Mouse (Mus musculus): Measurements from ENCODE around the gene Frrs1l.

Frrs1l gene

DNA sequence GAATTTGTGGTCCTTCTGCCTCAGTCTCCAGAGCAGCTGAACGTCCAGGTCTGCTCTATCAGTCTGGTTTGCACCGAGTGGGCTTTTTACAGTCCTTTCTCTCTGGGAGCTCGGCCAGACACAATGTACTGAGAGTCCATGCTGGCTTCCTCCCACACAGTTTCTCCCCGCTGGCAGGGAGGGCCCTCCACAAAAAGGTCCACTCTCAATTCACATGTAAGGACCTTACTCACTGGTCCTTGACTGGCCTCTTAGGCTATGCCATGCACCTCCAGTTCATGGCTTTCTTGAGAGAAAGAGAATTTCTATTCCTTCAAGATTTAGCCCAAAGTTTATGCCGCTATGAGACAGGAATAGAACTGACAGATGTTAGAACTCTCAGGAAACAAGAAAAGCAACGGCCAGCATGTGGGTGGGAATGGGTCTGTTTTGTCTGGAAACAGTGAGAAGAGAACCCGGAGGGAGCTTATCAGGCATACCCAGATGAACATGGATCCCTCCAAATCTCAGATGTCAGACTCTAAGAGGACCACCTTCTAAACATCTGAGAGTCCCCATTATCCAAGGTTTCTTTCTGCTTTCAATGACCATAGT is 24.5 kb downstream of the Frrs1l start:
- no peak for DNase-seq (ENCODE audit: low spot score)

- DNase-seq (ENCODE audit: low spot score): no peak
These were observed 26.5 kb downstream of the Frrs1l start for GRCm38 (mm10) chr4:56963687-56964086.

DNA sequence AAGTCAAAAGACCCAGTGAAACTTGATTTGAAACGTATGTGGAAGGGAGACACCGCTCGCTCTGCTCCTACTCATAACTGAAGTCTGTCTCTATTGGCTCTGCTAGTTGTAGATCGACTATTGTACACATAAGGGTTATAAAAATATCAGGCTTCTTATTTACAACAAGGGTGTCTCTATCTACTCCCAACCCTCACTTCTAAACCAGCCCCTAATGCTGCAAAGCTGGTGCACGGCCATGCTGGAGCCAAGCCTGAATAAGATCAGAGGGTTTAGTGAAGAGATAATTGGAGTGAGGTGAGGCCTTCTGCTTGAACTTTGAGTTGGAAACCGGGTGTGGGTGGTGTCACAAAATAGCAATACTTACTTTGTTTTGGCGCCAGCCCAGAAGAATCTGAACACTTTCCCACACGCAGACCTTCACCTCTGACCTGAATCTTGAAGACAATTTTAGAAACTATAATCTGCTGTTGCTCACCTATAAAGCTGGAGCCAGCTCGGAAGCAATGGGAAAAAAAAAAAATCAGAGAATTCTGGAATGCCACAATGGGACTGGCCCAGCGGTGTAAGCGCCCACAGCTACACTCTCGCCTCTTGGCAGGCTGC is 28.8 kb downstream of the Frrs1l start:
- DNase-seq (ENCODE audit: low spot score): peak; percentile 43

DNA sequence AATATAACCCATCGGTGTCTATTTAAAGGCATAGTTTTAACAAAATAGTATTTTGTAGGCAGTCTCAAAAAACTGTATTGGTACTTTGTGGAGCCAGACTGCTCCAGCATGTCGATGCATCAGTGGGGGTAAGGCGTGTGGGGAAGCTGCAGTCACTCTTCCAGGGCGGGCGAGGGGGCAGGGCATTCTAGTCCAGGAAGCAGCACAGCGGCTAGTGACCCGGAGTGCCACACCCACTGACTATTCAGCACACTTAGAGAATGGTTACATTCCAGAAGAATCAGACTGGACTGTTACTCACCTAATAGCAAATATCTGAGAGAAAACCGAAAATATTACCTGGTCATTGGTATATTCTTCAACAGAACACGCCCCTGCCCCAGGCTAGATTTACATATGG is 32.7 kb downstream of the Frrs1l start:
- DNase-seq (ENCODE audit: low spot score): no peak

DNA sequence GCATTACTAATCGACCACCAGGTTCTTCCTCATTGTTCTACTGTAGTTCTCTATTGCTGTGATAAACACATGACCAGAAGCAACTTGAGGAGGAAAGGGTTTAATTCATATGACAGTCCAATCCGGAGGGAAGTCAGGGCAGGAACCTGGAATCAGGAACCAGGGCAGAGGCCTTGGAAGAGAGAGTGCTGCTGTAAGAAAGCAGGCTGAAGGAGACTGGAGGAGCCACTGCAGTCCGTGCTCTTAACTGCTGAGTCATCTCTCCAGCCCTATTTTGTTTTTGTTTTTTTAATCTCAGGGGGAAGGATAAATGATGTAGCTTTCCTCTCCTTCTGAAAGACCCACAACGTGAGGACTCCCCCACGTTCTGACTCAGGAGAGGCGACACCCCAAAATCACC is 37.0 kb downstream of the Frrs1l start:
- DNase-seq (ENCODE audit: low spot score): no peak

- no peak for DNase-seq (ENCODE audit: low spot score)
These were observed 38.5 kb downstream of the Frrs1l start for GRCm38 (mm10) chr4:56951701-56952100.

- no peak for DNase-seq (ENCODE audit: low spot score)
These were observed 40.7 kb downstream of the Frrs1l start for GRCm38 (mm10) chr4:56949494-56949893.

- DNase-seq (ENCODE audit: low spot score): peak; percentile 96
These were observed 43.2 kb downstream of the Frrs1l start, which contains the start of gene Tmem245 for GRCm38 (mm10) chr4:56946641-56947640. TSS of gene Tmem245 (minus strand) at chr4:56947437.

- DNase-seq (ENCODE audit: low spot score): no peak
These were observed 44.0 kb downstream of the Frrs1l start for GRCm38 (mm10) chr4:56946180-56946579.

GRCm38 (mm10) chr4:56944286-56944685 is 45.9 kb downstream of the Frrs1l start:
- DNase-seq (ENCODE audit: low spot score): no peak

- no peak for DNase-seq (ENCODE audit: low spot score)
These were observed 46.9 kb downstream of the Frrs1l start for GRCm38 (mm10) chr4:56943258-56943657.

DNA sequence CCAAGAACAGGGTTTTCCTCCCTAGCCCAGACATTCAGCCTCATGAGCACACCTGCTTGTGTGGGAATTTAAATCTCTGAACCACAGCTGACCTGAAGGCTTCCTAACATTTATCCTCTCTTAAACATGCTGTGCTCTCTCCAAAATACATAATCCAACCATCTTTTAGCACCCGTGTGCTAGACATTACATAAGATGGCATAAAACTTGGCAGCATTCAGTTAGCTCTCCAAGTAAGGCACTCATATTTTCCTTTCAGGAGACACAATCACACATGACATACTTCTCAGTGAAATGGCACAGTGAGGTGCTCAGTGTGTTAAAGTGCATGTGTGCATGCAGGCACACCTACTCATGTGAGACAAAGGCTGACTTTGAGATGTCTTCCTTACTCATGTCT is 47.6 kb downstream of the Frrs1l start:
- no peak for DNase-seq (ENCODE audit: low spot score)

DNA sequence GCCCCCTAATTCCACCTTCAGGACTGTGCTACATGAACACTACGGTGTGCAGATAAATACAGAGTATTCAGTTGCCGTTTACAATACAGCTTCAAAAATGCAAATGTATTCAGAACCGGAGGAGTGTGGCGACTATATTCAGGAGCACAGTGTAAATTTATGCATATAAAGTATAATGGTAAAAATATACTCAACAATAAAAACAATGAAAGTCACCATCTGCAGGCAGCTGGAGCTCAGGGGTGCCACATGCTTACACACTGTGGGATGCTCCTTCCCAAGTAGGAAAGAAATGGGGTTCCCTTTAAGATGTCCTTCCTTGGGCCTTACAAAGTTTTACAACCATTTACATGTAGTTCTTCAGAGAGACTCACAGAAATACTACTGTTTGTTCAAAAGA is 48.7 kb downstream of the Frrs1l start:
- no peak for DNase-seq (ENCODE audit: low spot score)

GRCm38 (mm10) chr4:56937136-56937535 is 53.1 kb downstream of the Frrs1l start:
- no peak for DNase-seq (ENCODE audit: low spot score)

DNA sequence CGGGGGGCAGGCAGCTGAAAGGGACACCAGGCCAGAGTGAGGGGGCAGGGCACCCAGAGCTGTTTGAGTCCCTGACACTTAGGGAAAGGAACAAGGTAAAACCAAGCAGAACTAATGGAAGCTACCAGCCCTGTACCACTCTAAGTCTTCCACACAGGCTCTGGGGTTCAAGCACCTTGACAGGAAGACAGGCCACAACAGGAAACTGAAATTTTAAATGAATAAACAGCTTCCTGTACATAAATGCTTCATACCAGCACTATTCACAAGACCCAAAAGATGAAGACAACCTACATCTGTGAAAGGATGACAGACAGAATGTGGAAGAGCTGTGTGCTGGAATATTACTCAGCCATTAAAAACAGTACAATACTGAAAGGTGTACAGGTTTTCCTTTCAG is 54.9 kb downstream of the Frrs1l start:
- DNase-seq (ENCODE audit: low spot score): no peak

DNA sequence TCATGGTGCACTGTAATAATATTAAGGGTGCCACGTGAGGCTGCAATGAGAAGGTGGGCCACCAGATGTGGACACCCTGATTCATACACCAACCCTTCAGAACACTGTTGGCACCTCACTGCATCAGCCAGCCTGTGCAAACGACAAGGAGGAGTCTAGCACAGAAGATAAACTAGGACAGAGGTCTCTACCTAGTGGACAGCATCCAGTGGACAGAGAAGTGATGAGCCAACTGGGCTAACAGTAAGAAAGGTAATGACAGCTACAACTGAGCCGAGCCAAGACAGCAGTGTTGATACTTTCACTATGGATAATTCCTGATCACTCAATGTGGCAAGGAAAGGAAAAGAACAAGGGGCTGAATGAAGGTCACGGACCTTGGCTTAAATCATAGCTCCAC is 57.0 kb downstream of the Frrs1l start:
- no peak for DNase-seq (ENCODE audit: low spot score)

- no peak for DNase-seq (ENCODE audit: low spot score)
These were observed 58.1 kb downstream of the Frrs1l start for GRCm38 (mm10) chr4:56932096-56932495.

DNA sequence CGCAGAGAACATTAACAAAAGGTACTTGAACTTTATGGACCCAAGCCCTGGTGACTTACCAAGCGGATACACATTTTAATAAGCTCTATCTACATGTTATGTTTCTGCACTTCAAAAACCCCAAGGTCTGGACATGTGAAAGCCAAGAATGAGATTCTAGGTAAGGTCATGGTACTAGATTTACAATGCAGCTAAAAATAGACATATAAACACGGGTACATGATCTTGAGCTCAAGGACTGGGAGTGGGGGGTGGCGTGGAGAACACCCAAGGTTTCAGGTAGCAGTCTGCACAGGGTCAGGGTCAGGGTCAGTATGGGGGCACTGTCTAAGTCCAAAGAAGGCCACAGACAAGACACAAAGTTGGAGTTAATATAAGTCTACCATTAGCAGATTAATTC is 59.9 kb downstream of the Frrs1l start:
- no peak for DNase-seq (ENCODE audit: low spot score)

DNA sequence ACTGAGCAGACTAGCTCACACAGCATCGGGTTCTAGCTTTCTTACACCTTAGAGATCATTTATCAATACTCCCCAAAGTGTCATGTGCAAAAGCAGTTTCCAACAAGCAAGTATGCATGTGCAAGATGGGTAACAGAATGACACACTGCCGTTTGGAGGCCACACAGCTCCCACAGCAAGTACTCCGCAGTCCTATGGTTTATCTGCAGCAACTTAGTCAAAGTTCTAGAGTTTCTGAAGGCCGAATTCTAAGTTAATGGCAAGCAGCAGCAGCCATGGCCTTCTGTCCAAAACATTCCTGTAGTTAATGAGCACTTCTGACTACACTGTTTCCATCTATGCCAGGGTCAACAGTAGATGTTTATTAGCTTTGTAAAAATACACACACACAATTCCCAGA is 63.2 kb downstream of the Frrs1l start:
- no peak for DNase-seq (ENCODE audit: low spot score)

DNA sequence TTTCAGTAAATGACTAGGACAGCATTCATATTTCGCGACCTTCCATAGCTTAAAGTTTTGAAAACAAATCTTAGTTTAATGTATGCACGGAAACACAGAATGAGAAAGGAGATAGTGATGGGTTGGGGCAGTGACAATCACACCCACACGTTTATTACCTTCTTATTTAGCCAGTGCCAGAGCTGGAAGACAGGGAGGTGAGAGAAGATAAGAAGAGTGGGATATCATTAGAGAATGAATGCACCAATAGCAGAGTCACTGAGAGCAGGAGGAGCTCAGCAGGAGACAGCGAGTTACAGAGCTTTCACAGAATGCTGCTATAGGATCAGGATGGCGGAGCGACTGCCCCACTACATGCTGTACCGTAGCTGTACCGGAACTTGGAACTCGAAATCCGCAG is 68.0 kb downstream of the Frrs1l start:
- no peak for DNase-seq (ENCODE audit: low spot score)

DNA sequence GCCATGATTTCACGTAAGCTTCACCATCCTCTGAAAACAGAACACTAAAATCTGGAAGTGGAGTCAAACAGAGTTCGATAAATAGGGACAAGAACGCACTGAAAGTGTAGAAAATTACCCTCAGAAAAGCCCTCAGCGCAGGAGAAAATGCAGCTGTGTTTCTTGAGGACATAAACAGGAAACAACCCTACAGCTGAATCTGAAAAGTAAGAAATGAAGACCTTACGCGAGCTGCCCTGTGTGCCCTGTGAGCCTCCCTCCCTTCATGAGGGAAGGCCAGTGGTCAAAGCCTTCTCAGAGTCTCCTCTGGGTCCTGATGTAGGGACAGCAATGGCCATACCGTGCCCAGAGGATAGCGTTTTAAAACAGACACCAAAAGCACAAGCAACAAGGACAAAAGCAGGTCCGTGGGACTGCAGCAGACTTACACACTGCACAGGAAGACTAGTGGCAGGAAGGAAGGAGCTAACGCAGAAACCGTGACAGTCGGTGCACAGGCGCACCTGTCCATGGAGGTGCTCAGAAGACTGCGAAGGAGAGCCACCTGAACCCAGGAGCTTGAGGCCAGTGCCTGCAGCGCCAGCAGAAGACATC is 74.4 kb downstream of the Frrs1l start:
- DNase-seq (ENCODE audit: low spot score): no peak

- DNase-seq (ENCODE audit: low spot score): no peak
These were observed 75.4 kb downstream of the Frrs1l start for GRCm38 (mm10) chr4:56914761-56915160.

DNA sequence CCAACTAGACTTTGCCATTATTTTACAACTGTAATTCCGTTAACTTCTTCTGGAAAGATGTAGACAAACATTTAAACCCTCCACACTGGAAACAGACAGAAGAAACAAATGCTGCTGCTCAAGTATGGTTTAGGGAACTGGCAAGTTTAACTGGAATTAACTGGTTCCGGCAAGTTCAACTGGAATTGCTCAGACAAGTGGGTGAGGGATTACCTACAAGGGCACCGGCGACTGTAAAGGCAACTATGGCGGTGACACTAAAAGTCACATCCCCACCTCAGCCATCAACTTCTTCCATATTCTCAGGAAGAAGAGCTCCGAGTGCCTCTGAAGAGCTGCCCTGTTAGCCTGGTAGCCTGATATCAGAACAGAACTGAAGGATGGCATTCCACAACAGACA is 75.9 kb downstream of the Frrs1l start:
- DNase-seq (ENCODE audit: low spot score): no peak
